Mouse (Mus musculus): ENCODE results near the gene Slc38a4.

DNA sequence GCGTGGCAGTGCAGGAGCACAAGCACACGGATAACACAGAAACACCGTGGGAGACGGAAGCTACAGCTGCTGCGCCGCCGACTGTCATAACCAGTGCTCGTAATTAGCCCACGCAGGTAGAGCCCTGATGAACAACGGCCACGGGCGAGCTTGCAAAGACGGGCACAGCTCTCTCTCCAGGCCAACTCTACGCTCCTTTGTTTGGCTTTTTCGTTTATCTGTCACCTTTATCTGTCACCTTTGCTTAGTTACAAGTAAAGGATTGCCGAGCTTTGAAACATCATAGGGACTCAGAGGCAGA, 101.9 kb downstream of the Slc38a4 start:
- TF ChIP-seq MAX (IDR thresholded peaks at IDR 0.05; ENCODE audit: low read depth) (no peak), E2F4 (IDR thresholded peaks at IDR 0.05; ENCODE audit: insufficient read depth) (no peak), USF1 (IDR thresholded peaks at IDR 0.05; ENCODE audit: low read depth) (no peak)

All from myocyte (in vitro differentiated cells).